Mouse (Mus musculus): Measurements from ENCODE around the gene Klf9.

- no peak for TF ChIP-seq POLR2A (IDR thresholded peaks at IDR 0.05; ENCODE audit: borderline replicate concordance, extremely low read depth, low read depth, low read length)
- no peak for TF ChIP-seq CTCF (IDR thresholded peaks at IDR 0.05; ENCODE audit: insufficient read depth, low read length)
Observed at GRCm38 (mm10) chr19:23162877-23163276, 21.9 kb downstream of the Klf9 start.

Data from lung, adult 2 months (tissue).